Mouse (Mus musculus) intestine, embryonic 15.5 days (tissue): Measurements from ENCODE around the gene Nav3. TPM values are rescaled to one million over a fixed set of nuclear protein-coding genes. Genes with fewer than 3 reads are reported as not detected.

Experiments used
- ATAC-seq: fragments of 200-750 bp; cut with Nextera tagmentation; 2 replicates; pipeline ENCODE4 v1.8.0; 2017; ENCODE audit warnings: moderate TSS enrichment, moderate library complexity
- H3K27ac ChIP-seq: fragments of 300-500 bp; sonication (generic); 2 replicates; pipeline ENCODE4 v1.5.1; 2015; ENCODE audit warnings: mild to moderate bottlenecking, inconsistent platforms
- H3K27me3 ChIP-seq: fragments of 300-500 bp; sonication (generic); replicated peaks from 2 replicates; pipeline ENCODE4 v1.6.1; 2015; ENCODE audit warnings: inconsistent platforms
- H3K36me3 ChIP-seq: fragments of 300-500 bp; sonication (generic); 2 replicates; pipeline ENCODE4 v1.6.1; 2015; ENCODE audit warnings: inconsistent platforms
- H3K4me1 ChIP-seq: fragments of 300-500 bp; sonication (generic); replicated peaks from 2 replicates; pipeline ENCODE4 v1.6.1; 2015; ENCODE audit warnings: inconsistent platforms
- H3K4me2 ChIP-seq: fragments of 300-500 bp; sonication (generic); replicated peaks from 2 replicates; pipeline ENCODE4 v1.6.1; 2015; ENCODE audit warnings: mild to moderate bottlenecking, inconsistent platforms
- H3K4me3 ChIP-seq: fragments of 300-500 bp; sonication (generic); replicated peaks from 2 replicates; pipeline ENCODE4 v1.5.1; 2015; ENCODE audit warnings: inconsistent platforms
- H3K9ac ChIP-seq: fragments of 300-500 bp; sonication (generic); 2 replicates; pipeline ENCODE4 v1.6.1; 2015; ENCODE audit warnings: inconsistent platforms
- H3K9me3 ChIP-seq: fragments of 300-500 bp; sonication (generic); 2 replicates; pipeline ENCODE4 v1.6.1; 2016; ENCODE audit warnings: inconsistent platforms
- WGBS: fragments of 180-500 bp; shearing (Covaris S2); methylation state at CpG from one replicate; pipeline ENCODE4 v1.1.7; 2015; 5-methylcytosine and 5-hydroxymethylcytosine counted together
- polyA plus RNA-seq: library from polyadenylated mRNA; unstranded; fragments of >200 nt; fragmentation: Nextera tagmentation; extraction: Ambion mirVana; gene quantifications from 2 replicates; pipeline ENCODE4 v1.2.1, GENCODE M21; 2015

Nav3 gene
- polyA plus RNA-seq, 1 experiment from 2014 or later = 0.93 TPM

GRCm38 (mm10) chr10:109802236-109802635, 653.8 kb downstream of the Nav3 start:
- H3K4me2 ChIP-seq = no peak overlapping the region
- H3K36me3 ChIP-seq = no peaks in the 10 kb centered on the region
- no peaks in the 10 kb centered on the region for H3K27me3 ChIP-seq
- no peaks in the 10 kb centered on the region for H3K9me3 ChIP-seq
- H3K4me1 ChIP-seq = no peaks in the 10 kb centered on the region
- ATAC-seq = no peak
- 72% methylated on average over 1 of the region's 1 CpGs for WGBS
- no peak overlapping the region for H3K27ac ChIP-seq
- no peak overlapping the region for H3K9ac ChIP-seq
- no peak overlapping the region for H3K4me3 ChIP-seq

- Histone ChIP-seq H3K9ac (no peak overlapping the region), H3K4me2 (no peak overlapping the region), H3K4me3 (no peak overlapping the region), H3K9me3 (no peaks in the 10 kb centered on the region), H3K4me1 (no peaks in the 10 kb centered on the region), H3K36me3 (no peaks in the 10 kb centered on the region), H3K27me3 (no peaks in the 10 kb centered on the region), H3K27ac (no peak overlapping the region)
- 86% methylated on average over 6 of the region's 6 CpGs for WGBS
- no peak for ATAC-seq
These were observed 656.8 kb downstream of the Nav3 start for GRCm38 (mm10) chr10:109799246-109799645.

- Histone ChIP-seq H3K4me1 (no peaks in the 10 kb centered on the region), H3K4me3 (no peak overlapping the region), H3K4me2 (no peak overlapping the region), H3K36me3 (no peaks in the 10 kb centered on the region), H3K27ac (no peak overlapping the region), H3K9me3 (no peaks in the 10 kb centered on the region), H3K9ac (no peak overlapping the region), H3K27me3 (no peaks in the 10 kb centered on the region)
- ATAC-seq = no peak
- 66% methylated on average over 3 of the region's 3 CpGs for WGBS
These were observed 659.0 kb downstream of the Nav3 start for GRCm38 (mm10) chr10:109796981-109797380.

GRCm38 (mm10) chr10:109793491-109793890, 662.5 kb downstream of the Nav3 start:
- H3K4me2 ChIP-seq = no peak overlapping the region
- 75% methylated on average over 4 of the region's 4 CpGs for WGBS
- H3K9ac ChIP-seq = no peak overlapping the region
- no peak overlapping the region for H3K27ac ChIP-seq
- H3K27me3 ChIP-seq = no peaks in the 10 kb centered on the region
- H3K4me3 ChIP-seq = no peak overlapping the region
- H3K36me3 ChIP-seq = no peaks in the 10 kb centered on the region
- ATAC-seq = no peak
- H3K9me3 ChIP-seq = no peaks in the 10 kb centered on the region
- H3K4me1 ChIP-seq = no peaks in the 10 kb centered on the region

GRCm38 (mm10) chr10:109788728-109789127, 667.3 kb downstream of the Nav3 start:
- H3K36me3 ChIP-seq = no peaks in the 10 kb centered on the region
- no peaks in the 10 kb centered on the region for H3K27me3 ChIP-seq
- no peak overlapping the region for H3K27ac ChIP-seq
- no peak overlapping the region for H3K4me2 ChIP-seq
- H3K9ac ChIP-seq = no peak overlapping the region
- no peaks in the 10 kb centered on the region for H3K9me3 ChIP-seq
- no peaks in the 10 kb centered on the region for H3K4me1 ChIP-seq
- H3K4me3 ChIP-seq = no peak overlapping the region
- no peak for ATAC-seq
- 72% methylated on average over 2 of the region's 2 CpGs for WGBS

- Histone ChIP-seq H3K27ac (no peak overlapping the region), H3K36me3 (no peaks in the 10 kb centered on the region), H3K4me2 (no peak overlapping the region), H3K9me3 (no peaks in the 10 kb centered on the region), H3K4me3 (no peak overlapping the region), H3K9ac (no peak overlapping the region), H3K27me3 (no peaks in the 10 kb centered on the region), H3K4me1 (no peaks in the 10 kb centered on the region)
- 94% methylated on average over 4 of the region's 4 CpGs for WGBS
- no peak for ATAC-seq
These were observed 676.9 kb downstream of the Nav3 start for GRCm38 (mm10) chr10:109779109-109779508.

- Histone ChIP-seq H3K9me3 (no peaks in the 10 kb centered on the region), H3K4me2 (no peak overlapping the region), H3K9ac (no peak overlapping the region), H3K4me3 (no peak overlapping the region), H3K4me1 (no peaks in the 10 kb centered on the region), H3K36me3 (no peaks in the 10 kb centered on the region), H3K27me3 (no peaks in the 10 kb centered on the region), H3K27ac (no peak overlapping the region)
- 87% methylated on average over 8 of the region's 8 CpGs for WGBS
- no peak for ATAC-seq
These were observed 686.9 kb downstream of the Nav3 start for GRCm38 (mm10) chr10:109769092-109769491.

GRCm38 (mm10) chr10:109765650-109766049, 690.4 kb downstream of the Nav3 start:
- Histone ChIP-seq H3K9ac (no peak overlapping the region), H3K36me3 (no peaks in the 10 kb centered on the region), H3K27me3 (no peaks in the 10 kb centered on the region), H3K27ac (no peak overlapping the region), H3K4me3 (no peak overlapping the region), H3K4me1 (no peaks in the 10 kb centered on the region), H3K9me3 (no peaks in the 10 kb centered on the region), H3K4me2 (no peak overlapping the region)
- no peak for ATAC-seq
- WGBS = 10% methylated on average over 2 of the region's 2 CpGs

GRCm38 (mm10) chr10:109764412-109765101, 691.4 kb downstream of the Nav3 start:
- no peaks in the 10 kb centered on the region for H3K27me3 ChIP-seq
- H3K4me3 ChIP-seq = no peak overlapping the region
- H3K9me3 ChIP-seq = no peaks in the 10 kb centered on the region
- 79% methylated on average over 18 of the region's 18 CpGs for WGBS
- no peaks in the 10 kb centered on the region for H3K36me3 ChIP-seq
- ATAC-seq = no peak
- H3K9ac ChIP-seq = no peak overlapping the region
- no peak overlapping the region for H3K27ac ChIP-seq
- H3K4me2 ChIP-seq = no peak overlapping the region
- no peaks in the 10 kb centered on the region for H3K4me1 ChIP-seq

GRCm38 (mm10) chr10:109758921-109759600, 696.9 kb downstream of the Nav3 start:
- no peak overlapping the region for H3K4me3 ChIP-seq
- H3K4me2 ChIP-seq = no peak overlapping the region
- H3K9me3 ChIP-seq = no peaks in the 10 kb centered on the region
- no peak for ATAC-seq
- H3K27ac ChIP-seq = no peak overlapping the region
- H3K36me3 ChIP-seq = no peaks in the 10 kb centered on the region
- no peak overlapping the region for H3K9ac ChIP-seq
- WGBS = 77% methylated on average over 17 of the region's 17 CpGs
- H3K27me3 ChIP-seq = no peaks in the 10 kb centered on the region
- H3K4me1 ChIP-seq = no peaks in the 10 kb centered on the region

- H3K4me1 ChIP-seq = no peaks in the 10 kb centered on the region
- 45% methylated on average over 3 of the region's 3 CpGs for WGBS
- H3K27ac ChIP-seq = no peak overlapping the region
- ATAC-seq = no peak
- no peak overlapping the region for H3K9ac ChIP-seq
- H3K27me3 ChIP-seq = no peaks in the 10 kb centered on the region
- H3K4me2 ChIP-seq = no peak overlapping the region
- H3K36me3 ChIP-seq = no peaks in the 10 kb centered on the region
- H3K4me3 ChIP-seq = no peak overlapping the region
- no peaks in the 10 kb centered on the region for H3K9me3 ChIP-seq
These were observed 709.1 kb downstream of the Nav3 start for GRCm38 (mm10) chr10:109746901-109747300.

GRCm38 (mm10) chr10:109741664-109742063, 714.3 kb downstream of the Nav3 start:
- no peaks in the 10 kb centered on the region for H3K36me3 ChIP-seq
- H3K4me2 ChIP-seq = no peak overlapping the region
- no peaks in the 10 kb centered on the region for H3K4me1 ChIP-seq
- ATAC-seq = no peak
- H3K9ac ChIP-seq = no peak overlapping the region
- H3K4me3 ChIP-seq = no peak overlapping the region
- no peak overlapping the region for H3K27ac ChIP-seq
- no peaks in the 10 kb centered on the region for H3K27me3 ChIP-seq
- 79% methylated on average over 2 of the region's 2 CpGs for WGBS
- no peaks in the 10 kb centered on the region for H3K9me3 ChIP-seq

- H3K4me3 ChIP-seq = no peak overlapping the region
- H3K4me2 ChIP-seq = no peak overlapping the region
- H3K4me1 ChIP-seq = no peaks in the 10 kb centered on the region
- no peak overlapping the region for H3K9ac ChIP-seq
- 68% methylated on average over 3 of the region's 3 CpGs for WGBS
- H3K27me3 ChIP-seq = no peaks in the 10 kb centered on the region
- H3K36me3 ChIP-seq = no peaks in the 10 kb centered on the region
- ATAC-seq = no peak
- H3K9me3 ChIP-seq = no peaks in the 10 kb centered on the region
- H3K27ac ChIP-seq = no peak overlapping the region
These were observed 715.7 kb downstream of the Nav3 start for GRCm38 (mm10) chr10:109740326-109740725.
